Mouse (Mus musculus) embryonic facial prominence, embryonic 11.5 days (tissue): ENCODE measurements at regions not wholly inside any gene's neighbourhood (a gene's known extent, or its start where the extent isn't known, plus 50 kb on each side); places are given as distances from the start of the nearest gene placed in this dataset.

Source experiments
- ATAC-seq: fragments of 200-750 bp; cut with Nextera tagmentation; replicated peaks from 2 replicates; pipeline ENCODE4 v1.8.0; 2017; ENCODE audit warnings: low read depth; ENCODE audit not compliant: insufficient number of reproducible peaks, low FRiP score, low TSS enrichment
- DNase-seq: peaks from one replicate; pipeline ENCODE4 v3.0.0-alpha.2; 2015; ENCODE audit warnings: low spot score
- H3K27ac ChIP-seq: fragments of 300-500 bp; sonication (generic); replicated peaks from 2 replicates; pipeline ENCODE4 v1.5.1; 2014; ENCODE audit warnings: mild to moderate bottlenecking, low read depth, low read length, control low read depth
- H3K27me3 ChIP-seq: fragments of 300-500 bp; sonication (generic); 2 replicates; pipeline ENCODE4 v1.6.1; 2014; ENCODE audit warnings: mild to moderate bottlenecking, low read length, moderate library complexity, mixed read lengths; ENCODE audit not compliant: control insufficient read depth, insufficient read depth
- H3K36me3 ChIP-seq: fragments of 300-500 bp; sonication (generic); replicated peaks from 2 replicates; pipeline ENCODE4 v1.6.1; 2014; ENCODE audit warnings: low read depth, mild to moderate bottlenecking, low read length, moderate library complexity, mixed read lengths; ENCODE audit not compliant: control insufficient read depth, insufficient read depth
- H3K4me1 ChIP-seq: fragments of 300-500 bp; sonication (generic); 2 replicates; pipeline ENCODE4 v1.6.1; 2014; ENCODE audit warnings: low read length, mixed read lengths; ENCODE audit not compliant: control insufficient read depth, insufficient read depth
- H3K4me2 ChIP-seq: fragments of 300-500 bp; sonication (generic); 2 replicates; pipeline ENCODE4 v1.6.1; 2014; ENCODE audit warnings: low read depth, mild to moderate bottlenecking, control low read depth, low read length, moderate library complexity
- H3K4me3 ChIP-seq: fragments of 300-500 bp; sonication (generic); 2 replicates; pipeline ENCODE4 v1.5.1; 2014; ENCODE audit warnings: low read depth, low read length, control low read depth
- H3K9ac ChIP-seq: fragments of 300-500 bp; sonication (generic); replicated peaks from 2 replicates; pipeline ENCODE4 v1.6.1; 2014; ENCODE audit warnings: mild to moderate bottlenecking, control low read depth, low read length
- H3K9me3 ChIP-seq: fragments of 300-500 bp; sonication (generic); replicated peaks from 2 replicates; pipeline ENCODE4 v1.6.1; 2016; ENCODE audit warnings: mild to moderate bottlenecking, low read length, inconsistent platforms, mixed read lengths; ENCODE audit not compliant: control insufficient read depth
- WGBS: fragments of 180-500 bp; shearing (Covaris S2); extraction: QIAGEN DNeasy Blood & Tissue Kit; methylation state at CpG from one replicate; pipeline ENCODE4 v1.1.7; 2014; 5-methylcytosine and 5-hydroxymethylcytosine counted together

DNA sequence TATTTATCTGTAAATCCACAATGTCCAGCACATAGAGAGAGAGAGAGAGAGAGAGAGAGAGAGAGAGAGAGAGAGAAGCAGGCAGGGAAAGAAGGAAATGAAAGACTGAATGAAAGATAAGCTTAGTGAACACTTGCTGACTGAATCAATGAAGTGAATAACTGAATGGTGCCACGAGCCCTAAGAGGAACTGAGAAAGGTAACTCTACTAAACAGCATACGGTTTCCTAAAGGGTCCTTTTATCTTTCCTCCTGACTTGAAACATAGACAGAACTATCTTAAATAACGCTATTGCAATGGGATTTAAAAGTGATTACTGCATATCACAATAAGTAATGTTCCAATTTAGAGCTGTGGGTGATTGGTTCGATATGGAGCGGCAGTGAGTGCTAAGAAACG lies 121.0 kb downstream of the Rbm26 start:
- Histone ChIP-seq H3K27ac (no peak overlapping the region), H3K27me3 (no peaks in the 10 kb centered on the region), H3K4me1 (no peaks in the 10 kb centered on the region), H3K36me3 (no peaks in the 10 kb centered on the region), H3K9me3 (no peaks in the 10 kb centered on the region), H3K4me2 (no peak overlapping the region), H3K4me3 (no peak overlapping the region), H3K9ac (no peak overlapping the region)
- ATAC-seq, result no peak
- no peak for DNase-seq
- WGBS, result 87% methylated on average over 6 of the region's 6 CpGs

DNA sequence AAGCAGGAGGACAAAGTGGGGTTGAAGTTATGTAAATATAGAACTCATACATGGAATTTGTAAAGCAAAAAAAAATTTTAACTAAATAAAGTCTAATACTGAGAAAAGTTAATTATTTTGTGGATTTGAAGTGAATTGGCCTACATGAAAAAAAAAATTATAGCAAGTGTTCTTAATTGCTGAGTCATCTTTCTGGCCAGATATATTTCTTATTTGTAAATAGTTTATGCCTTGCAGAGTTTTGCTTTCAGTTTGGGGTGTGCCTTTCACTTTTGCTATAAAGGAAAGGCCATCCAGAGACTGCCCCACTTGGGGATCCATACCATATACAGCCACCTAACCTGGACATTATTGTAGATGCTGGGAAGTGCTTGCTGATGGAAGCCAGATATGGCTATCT lies 138.3 kb downstream of the Rbm26 start:
- Histone ChIP-seq H3K4me1 (no peaks in the 10 kb centered on the region), H3K4me3 (no peak overlapping the region), H3K36me3 (no peaks in the 10 kb centered on the region), H3K4me2 (no peak overlapping the region), H3K9ac (no peak overlapping the region), H3K27ac (no peak overlapping the region), H3K9me3 (no peaks in the 10 kb centered on the region), H3K27me3 (no peaks in the 10 kb centered on the region)
- ATAC-seq (no peak), DNase-seq (no peak)

DNA sequence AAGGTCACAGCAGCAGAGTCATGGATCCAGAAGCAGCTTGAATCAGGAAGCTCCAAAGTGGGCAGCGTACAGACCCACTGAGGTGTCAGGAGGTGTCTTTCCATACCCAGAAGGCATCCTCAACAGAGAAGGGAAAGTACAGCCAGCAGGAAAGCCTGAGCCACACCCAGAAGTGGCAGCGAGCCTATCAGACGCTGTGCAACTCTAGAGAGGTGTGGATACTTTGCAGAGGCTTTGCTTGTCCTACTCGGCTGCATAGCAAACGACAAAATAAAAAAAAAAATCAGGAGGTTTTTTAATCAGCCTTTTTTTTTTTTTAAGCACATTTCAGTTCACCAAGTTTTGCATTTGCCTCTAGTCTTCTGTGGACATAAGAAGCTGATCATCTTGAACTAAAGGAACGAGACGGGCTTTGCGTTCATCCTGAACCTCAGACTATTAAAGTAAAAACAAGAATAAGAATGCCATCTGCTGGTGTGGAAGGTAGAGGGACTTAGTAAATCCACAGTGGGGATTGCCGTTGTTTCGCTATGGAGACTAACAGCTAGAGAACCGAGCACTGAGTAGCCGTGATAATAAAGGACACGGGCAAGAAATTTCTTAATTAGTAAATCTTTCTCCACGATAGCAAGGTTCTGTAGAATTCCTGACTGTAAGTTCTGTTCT lies 142.3 kb downstream of the Rbm26 start:
- H3K36me3 ChIP-seq, result no peaks in the 10 kb centered on the region
- H3K4me2 ChIP-seq, result no peak overlapping the region
- H3K27ac ChIP-seq, result no peak overlapping the region
- no peak overlapping the region for H3K4me3 ChIP-seq
- H3K9ac ChIP-seq, result no peak overlapping the region
- ATAC-seq, result no peak
- WGBS, result 44% methylated on average over 14 of the region's 14 CpGs
- H3K27me3 ChIP-seq, result no peaks in the 10 kb centered on the region
- no peaks in the 10 kb centered on the region for H3K4me1 ChIP-seq
- no peaks in the 10 kb centered on the region for H3K9me3 ChIP-seq
- peak; percentile 37 for DNase-seq

DNA sequence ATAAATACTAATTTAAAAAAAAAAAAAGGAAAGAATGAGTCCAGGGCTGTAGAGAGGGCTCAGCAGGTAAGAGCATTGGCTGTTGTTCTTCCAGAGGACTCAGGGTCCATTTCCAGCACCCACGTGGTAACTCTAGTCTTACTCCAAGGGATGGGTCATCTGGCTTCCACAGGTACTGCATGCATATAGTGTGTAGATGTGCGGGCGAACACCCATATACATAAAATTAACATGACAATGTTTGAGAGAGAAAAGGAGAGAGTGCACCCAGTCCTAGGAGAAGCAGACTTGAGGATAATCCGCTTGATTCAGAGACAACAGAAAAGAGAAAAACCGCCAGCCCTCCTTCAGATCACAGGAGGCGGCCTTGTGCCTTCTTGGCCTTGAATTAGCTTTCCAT lies 157.2 kb downstream of the Rbm26 start:
- H3K4me1 ChIP-seq, result no peaks in the 10 kb centered on the region
- no peaks in the 10 kb centered on the region for H3K27me3 ChIP-seq
- no peaks in the 10 kb centered on the region for H3K36me3 ChIP-seq
- H3K9me3 ChIP-seq, result no peaks in the 10 kb centered on the region
- H3K27ac ChIP-seq, result no peak overlapping the region
- H3K9ac ChIP-seq, result no peak overlapping the region
- no peak for ATAC-seq
- H3K4me2 ChIP-seq, result no peak overlapping the region
- no peak overlapping the region for H3K4me3 ChIP-seq
- WGBS, result 77% methylated on average over 6 of the region's 6 CpGs
- DNase-seq, result no peak

DNA sequence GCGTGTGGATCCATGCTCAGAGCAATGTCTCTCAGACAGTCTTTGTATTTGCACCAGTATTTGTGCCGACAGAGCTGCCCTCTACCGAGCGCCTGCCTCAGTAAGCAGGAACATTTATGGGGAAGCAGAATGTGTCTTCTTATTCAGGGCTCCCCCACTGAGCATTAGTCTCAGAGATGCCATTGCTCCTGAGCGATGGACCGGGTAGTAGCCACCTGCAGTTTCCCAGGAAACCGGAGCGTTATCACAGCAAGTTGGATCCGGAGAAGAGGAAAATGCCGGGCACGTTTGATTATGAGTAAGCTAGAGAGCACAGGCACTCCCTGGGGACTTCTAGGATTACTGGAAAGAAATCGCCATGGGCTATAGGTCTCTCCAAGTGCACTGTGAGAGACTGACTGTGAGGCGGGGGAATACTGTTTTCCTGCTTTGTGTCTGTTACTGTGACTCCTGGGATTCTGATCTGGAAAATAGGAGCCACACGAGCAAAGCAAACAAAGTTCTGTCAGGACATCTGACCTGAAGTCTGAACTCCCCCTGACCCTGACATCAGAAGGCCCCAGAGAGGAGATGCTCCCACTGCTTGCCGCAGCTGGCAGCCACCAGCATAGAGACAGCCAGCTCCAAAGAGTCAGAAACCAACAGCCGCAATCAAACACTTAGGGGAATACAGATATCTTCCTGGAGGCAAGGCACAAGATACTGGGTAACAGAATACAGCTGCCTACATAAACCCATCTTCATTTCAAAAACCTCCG lies 160.9 kb downstream of the Rbm26 start:
- no peak overlapping the region for H3K27ac ChIP-seq

DNA sequence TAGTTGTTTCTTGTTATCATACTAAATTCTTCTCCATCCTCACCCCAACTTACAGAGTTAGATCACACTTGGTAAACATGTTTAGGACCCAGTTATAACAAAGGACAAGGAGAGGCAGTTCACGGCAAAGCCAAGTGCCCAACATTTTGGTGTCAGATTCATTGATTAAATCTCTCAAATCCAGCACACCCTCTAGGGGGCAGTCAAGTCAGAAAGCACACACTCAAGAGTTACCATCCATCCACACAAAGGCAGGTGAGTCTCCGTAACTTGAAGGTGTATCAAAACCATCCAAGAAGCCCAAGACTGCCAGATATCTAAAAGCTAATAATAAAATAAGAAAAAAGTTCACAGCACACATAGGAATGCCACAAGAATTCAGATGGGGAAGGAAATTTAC lies 161.8 kb downstream of the Rbm26 start:
- H3K36me3 ChIP-seq, result no peaks in the 10 kb centered on the region
- DNase-seq, result peak; percentile 8
- H3K4me3 ChIP-seq, result no peak overlapping the region
- no peaks in the 10 kb centered on the region for H3K4me1 ChIP-seq
- H3K4me2 ChIP-seq, result no peak overlapping the region
- no peaks in the 10 kb centered on the region for H3K9me3 ChIP-seq
- H3K27me3 ChIP-seq, result no peaks in the 10 kb centered on the region
- ATAC-seq, result no peak
- no peak overlapping the region for H3K9ac ChIP-seq
- no peak overlapping the region for H3K27ac ChIP-seq
- WGBS, result 81% methylated on average over 2 of the region's 2 CpGs

More for the DNA sequence above, 160.9 kb downstream of the Rbm26 start:
- Histone ChIP-seq H3K4me2 (no peak overlapping the region), H3K4me1 (no peaks in the 10 kb centered on the region), H3K4me3 (no peak overlapping the region), H3K27me3 (no peaks in the 10 kb centered on the region), H3K9ac (no peak overlapping the region), H3K9me3 (no peaks in the 10 kb centered on the region), H3K36me3 (no peaks in the 10 kb centered on the region)
- ATAC-seq (peak; percentile 74), DNase-seq (peak; percentile 67)
- 33% methylated on average over 17 of the region's 17 CpGs for WGBS

DNA sequence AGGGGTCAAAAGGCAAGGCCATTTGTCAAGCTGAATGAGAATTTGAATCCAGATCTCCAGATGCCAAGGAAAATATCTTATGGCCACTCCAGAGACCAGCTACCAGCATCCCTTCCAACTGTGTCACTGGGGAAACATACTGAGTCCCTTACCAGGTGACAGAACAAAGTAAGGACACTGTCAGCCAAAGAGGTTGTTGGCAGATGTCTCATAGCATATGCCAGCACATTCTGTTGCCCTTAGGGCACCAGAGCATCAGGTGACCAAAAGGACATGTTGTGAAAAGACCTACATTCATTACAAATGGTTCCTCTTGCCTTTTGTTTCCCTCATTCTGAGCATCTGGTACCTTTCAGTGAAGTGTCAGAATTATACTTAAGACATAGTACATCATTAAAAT lies 166.4 kb downstream of the Rbm26 start:
- H3K27ac ChIP-seq, result no peak overlapping the region
- DNase-seq (no peak), ATAC-seq (no peak)
- H3K4me1 ChIP-seq, result no peaks in the 10 kb centered on the region
- H3K9me3 ChIP-seq, result no peaks in the 10 kb centered on the region
- no peak overlapping the region for H3K4me3 ChIP-seq
- no peak overlapping the region for H3K9ac ChIP-seq
- no peaks in the 10 kb centered on the region for H3K36me3 ChIP-seq
- H3K27me3 ChIP-seq, result no peaks in the 10 kb centered on the region
- no peak overlapping the region for H3K4me2 ChIP-seq

DNA sequence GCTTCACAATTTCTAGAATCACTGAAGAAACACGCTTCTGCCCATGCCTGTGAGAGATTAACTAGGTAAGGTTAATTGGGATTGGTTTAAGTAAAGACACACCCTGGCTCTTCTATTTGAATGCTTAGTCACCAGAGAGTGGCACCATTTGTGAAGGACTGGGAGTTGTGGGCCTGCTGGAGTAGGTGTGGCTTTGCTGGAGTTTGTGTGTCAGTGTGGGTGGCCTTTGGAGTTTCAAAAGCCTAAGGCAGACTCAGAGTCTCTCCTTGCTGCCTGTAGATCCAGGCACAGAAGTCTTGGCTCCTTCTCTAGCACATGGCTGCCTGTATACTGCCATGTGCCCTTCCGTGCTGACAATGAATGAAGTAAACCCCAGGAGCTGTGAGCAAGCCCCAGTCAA lies 168.8 kb downstream of the Rbm26 start:
- Histone ChIP-seq H3K27ac (no peak overlapping the region), H3K9ac (no peak overlapping the region), H3K9me3 (no peaks in the 10 kb centered on the region), H3K4me1 (no peaks in the 10 kb centered on the region), H3K36me3 (no peaks in the 10 kb centered on the region), H3K27me3 (no peaks in the 10 kb centered on the region), H3K4me3 (no peak overlapping the region), H3K4me2 (no peak overlapping the region)
- no peak for DNase-seq
- no peak for ATAC-seq
- 88% methylated on average over 2 of the region's 2 CpGs for WGBS
